Comparison of ENCODE assay signal across 10 mouse cellular contexts in genomic region chr9:97322846-97323245, GRCm38 (mm10). TPM values are rescaled to one million over a fixed set of nuclear protein-coding genes. Genes with fewer than 3 reads are reported as not detected.
A peak's percentile ranks its signal among the peaks of the same experiment; 100 is the strongest.
DNase-seq lines count a peak whose midpoint lies in the region; ATAC-seq and TF ChIP-seq lines count a peak whose summit lies in the region.
"Had no signal": no experiment of that assay in that cellular context is flagged by ENCODE, and none has a peak within 500 bp of the region (broad histone marks: within the 10 kb centered on the region; RNA-seq: fewer than 3 reads in every experiment).

No protein-coding gene starts in this region.

- no peak overlapping the region for H3K4me2 ChIP-seq in neural tube, embryonic 15.5 days
- H3K4me2 ChIP-seq in midbrain, postnatal 0 days (ENCODE audit: low read depth, low read length, poor library complexity, severe bottlenecking): no peak overlapping the region
- H3K4me2 ChIP-seq in intestine, embryonic 16.5 days (ENCODE audit: low read depth, low read length): no peak overlapping the region

- H3K9me3 ChIP-seq in neural tube, embryonic 15.5 days (replicated peaks): no peaks in the 10 kb centered on the region
- H3K9me3 ChIP-seq in midbrain, postnatal 0 days (ENCODE audit: low read length): no peaks in the 10 kb centered on the region
- H3K9me3 ChIP-seq in intestine, embryonic 16.5 days (ENCODE audit: control insufficient read depth, low read length): no peaks in the 10 kb centered on the region

- H3K27me3 ChIP-seq in neural tube, embryonic 15.5 days (replicated peaks): no peaks in the 10 kb centered on the region
- H3K27me3 ChIP-seq in midbrain, postnatal 0 days (ENCODE audit: insufficient read depth, low read length): no peaks in the 10 kb centered on the region
- no peaks in the 10 kb centered on the region for H3K27me3 ChIP-seq in intestine, embryonic 16.5 days (replicated peaks; ENCODE audit: control insufficient read depth, insufficient read depth, low read length)

- peak; percentile 72 for TF ChIP-seq CTCF in midbrain, postnatal 0 days (IDR thresholded peaks at IDR 0.05)

- intact Hi-C loops in heart, postnatal 10 days (cut with DNase I): loop anchor here (5.0 kb wide), 1 partner anchor 151 kb away; no protein-coding TSS in a partner anchor
- intact Hi-C loops in heart, postnatal 36 days (cut with DNase I): loop anchor here (1.0 kb wide), 1 partner anchor 151 kb away; no protein-coding TSS in a partner anchor

- DNase-seq in heart, postnatal 10 days: peak; percentile 24 to 51
- no peak for DNase-seq in heart, postnatal 36 days
- DNase-seq in neural tube, embryonic 10.5 days (ENCODE audit: extremely low spot score, low spot score): peak; percentile 16
- peak; percentile 72 for DNase-seq in embryo, embryonic 10 days (ENCODE audit: low spot score)
- DNase-seq in midbrain, postnatal 0 days (ENCODE audit: low spot score): peak; percentile 58
- no peak for DNase-seq in T-cell, adult 2 months (ENCODE audit: low spot score)

- no peaks in the 10 kb centered on the region for H3K36me3 ChIP-seq in neural tube, embryonic 15.5 days
- no peaks in the 10 kb centered on the region for H3K36me3 ChIP-seq in midbrain, postnatal 0 days (ENCODE audit: insufficient read depth, low read length)
- H3K36me3 ChIP-seq in intestine, embryonic 16.5 days (ENCODE audit: control insufficient read depth, insufficient read depth, low read length): no peaks in the 10 kb centered on the region

- WGBS in neural tube, embryonic 15.5 days: 72% methylated on average over 3 of the region's 3 CpGs
- 84% methylated on average over 3 of the region's 3 CpGs for WGBS in midbrain, postnatal 0 days
- 62% methylated on average over 3 of the region's 3 CpGs for WGBS in intestine, embryonic 16.5 days

- no peak for ATAC-seq in neural tube, embryonic 15.5 days (ENCODE audit: low FRiP score)
- no peak for ATAC-seq in midbrain, postnatal 0 days (ENCODE audit: low FRiP score)
- ATAC-seq in intestine, embryonic 16.5 days: no peak

- H3K27ac ChIP-seq in neural tube, embryonic 15.5 days (replicated peaks): no peak overlapping the region
- H3K27ac ChIP-seq in midbrain, postnatal 0 days (ENCODE audit: low read depth, low read length): no peak overlapping the region
- no peak overlapping the region for H3K27ac ChIP-seq in intestine, embryonic 16.5 days (ENCODE audit: low read length)

- H3K4me1 ChIP-seq in neural tube, embryonic 15.5 days: 0 out of 2 replicates have a peak, but pooled peaks cover 3% of the 10 kb centered on the region
- H3K4me1 ChIP-seq in midbrain, postnatal 0 days (ENCODE audit: insufficient read depth, low read length): no peaks in the 10 kb centered on the region
- H3K4me1 ChIP-seq in intestine, embryonic 16.5 days (ENCODE audit: control insufficient read depth, insufficient read depth, low read length): no peaks in the 10 kb centered on the region

- H3K9ac ChIP-seq in neural tube, embryonic 15.5 days (replicated peaks): no peak overlapping the region
- no peak overlapping the region for H3K9ac ChIP-seq in midbrain, postnatal 0 days (replicated peaks; ENCODE audit: low read length, poor library complexity, severe bottlenecking)
- H3K9ac ChIP-seq in intestine, embryonic 16.5 days (ENCODE audit: low read depth, low read length): no peak overlapping the region

- H3K4me3 ChIP-seq in neural tube, embryonic 15.5 days (replicated peaks): no peak overlapping the region
- H3K4me3 ChIP-seq in midbrain, postnatal 0 days (ENCODE audit: low read depth, low read length): no peak overlapping the region
- H3K4me3 ChIP-seq in intestine, embryonic 16.5 days (ENCODE audit: low read length): no peak overlapping the region

RNA-seq across cellular contexts. Expression of gene Trim42, which starts 46.9 kb away (rescaled TPM):
- total RNA-seq in heart, postnatal 10 days (2021): not detected
- total RNA-seq in heart, postnatal 36 days (2021): not detected
- not detected in 2 replicates for polyA plus RNA-seq in neural tube, embryonic 15.5 days (2015; fragmentation: Nextera tagmentation; extraction: Ambion mirVana)
- total RNA-seq in midbrain, postnatal 0 days (2014; rRNA removed): not detected in 2 replicates
- 0.06 TPM in 1 of 2 replicates, not detected in the other for polyA plus RNA-seq in midbrain, postnatal 0 days (2015; fragmentation: Nextera tagmentation; extraction: Ambion mirVana)
- not detected in 2 replicates for polyA plus RNA-seq in intestine, embryonic 16.5 days (2015; fragmentation: Nextera tagmentation; extraction: Ambion mirVana)
- polyA plus RNA-seq: limb, embryonic 11.5 days; spleen, adult 2 months had no signal

Comparison
In these comparisons a context has a peak if more than half of its experiments do, and no peak if none do; other contexts are left out.
1. DNase-seq: peak in heart, postnatal 10 days (2 of 2), neural tube, embryonic 10.5 days (single experiment), embryo, embryonic 10 days (single experiment) and midbrain, postnatal 0 days (single experiment); none in heart, postnatal 36 days (0 of 2) and T-cell, adult 2 months (single experiment).